Mouse (Mus musculus) spleen, adult 2 months (tissue): ENCODE data around the gene Tcte3. TPM values are rescaled to one million over a fixed set of nuclear protein-coding genes. Genes with fewer than 3 reads are reported as not detected.
"Not testable (repeated sequence)": the region's sequence is repeated elsewhere in the genome, so short reads cannot be mapped to it uniquely, and the experiment has no call there.

ENCODE experiments used
- DNase-seq, 2 experiments: peaks; one replicate each; pipeline versions ENCODE4 v3.0.0 to v3.0.0-alpha.2; 2012 to 2021; ENCODE audit warnings: low spot score in 2 of 2, low read depth in 1 of 2
- H3K27ac ChIP-seq: fragments of 200-500 bp; 2 replicates; pipeline ENCODE4 v1.5.1; 2012; ENCODE audit warnings: low read length, inconsistent platforms; ENCODE audit not compliant: insufficient read depth
- H3K27me3 ChIP-seq: fragments of 200-500 bp; 2 replicates; pipeline ENCODE4 v1.6.1; 2012; ENCODE audit warnings: mild to moderate bottlenecking, moderate library complexity, low read length, inconsistent platforms; ENCODE audit not compliant: control insufficient read depth, insufficient read depth
- H3K36me3 ChIP-seq: fragments of 200-500 bp; 2 replicates; pipeline ENCODE4 v1.6.1; 2012; ENCODE audit warnings: mild to moderate bottlenecking, low read length, inconsistent platforms; ENCODE audit not compliant: control insufficient read depth, insufficient read depth
- H3K4me1 ChIP-seq: fragments of 200-500 bp; 2 replicates; pipeline ENCODE4 v1.6.1; 2011; ENCODE audit warnings: inconsistent platforms; ENCODE audit not compliant: control insufficient read depth, insufficient read depth, insufficient read length
- H3K4me3 ChIP-seq: fragments of 200-500 bp; 2 replicates; pipeline ENCODE4 v1.5.1; 2011; ENCODE audit warnings: mild to moderate bottlenecking, inconsistent platforms; ENCODE audit not compliant: insufficient read depth, insufficient read length; ENCODE audit errors: extremely low read depth
- CTCF ChIP-seq: fragments of 200-500 bp; IDR thresholded peaks from 2 replicates; pipeline ENCODE4 v1.5.1; 2011; ENCODE audit warnings: mild to moderate bottlenecking, inconsistent platforms; ENCODE audit not compliant: insufficient read depth, insufficient read length, insufficient replicate concordance; ENCODE audit errors: extremely low read depth
- POLR2A ChIP-seq: fragments of 200-500 bp; IDR thresholded peaks from 2 replicates; pipeline ENCODE4 v1.6.1; 2011; ENCODE audit warnings: low read depth, low read length, inconsistent platforms
- WGBS: fragments of 180-500 bp; shearing (Covaris S2); methylation state at CpG from one replicate; pipeline ENCODE4 v1.1.7; 2018; 5-methylcytosine and 5-hydroxymethylcytosine counted together
- polyA plus RNA-seq: library from polyadenylated mRNA; depleted of rRNA; stranded (reverse); fragments of >200 nt; gene quantifications from 2 replicates; pipeline ENCODE4 v1.2.3, GENCODE M21; 2012

Gene Tcte3
- polyA plus RNA-seq, 1 experiment, result not detected

DNA sequence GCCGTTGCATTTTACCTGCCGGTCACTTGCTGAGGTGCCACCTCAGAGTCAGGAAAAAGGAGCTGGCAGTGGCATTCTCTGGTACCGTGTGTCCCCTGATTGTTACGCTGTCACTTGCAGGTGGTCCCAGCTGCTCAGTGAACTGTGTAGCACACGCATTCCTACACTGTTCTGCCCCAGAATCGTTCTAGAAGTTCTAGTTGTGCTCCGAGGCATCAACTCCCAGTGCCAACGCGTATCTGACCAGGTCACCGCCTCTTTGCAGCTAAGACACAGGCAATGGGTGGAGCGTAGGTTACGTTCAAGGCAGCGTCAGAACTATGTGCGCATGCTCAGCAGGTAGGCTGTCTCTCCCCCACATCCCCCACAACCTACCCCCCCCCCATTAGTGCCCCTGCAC is 18.4 kb upstream of the Tcte3 start:
- H3K4me1 ChIP-seq, result no peaks in the 10 kb centered on the region
- no peak overlapping the region for H3K4me3 ChIP-seq
- H3K27me3 ChIP-seq, result no peaks in the 10 kb centered on the region
- H3K36me3 ChIP-seq, result peaks cover 34% of the 10 kb centered on the region
- no peak for TF ChIP-seq CTCF
- TF ChIP-seq POLR2A, result no peak
- DNase-seq, result no peak
- WGBS, result 94% methylated on average over 14 of the region's 14 CpGs
- H3K27ac ChIP-seq, result no peak overlapping the region

DNA sequence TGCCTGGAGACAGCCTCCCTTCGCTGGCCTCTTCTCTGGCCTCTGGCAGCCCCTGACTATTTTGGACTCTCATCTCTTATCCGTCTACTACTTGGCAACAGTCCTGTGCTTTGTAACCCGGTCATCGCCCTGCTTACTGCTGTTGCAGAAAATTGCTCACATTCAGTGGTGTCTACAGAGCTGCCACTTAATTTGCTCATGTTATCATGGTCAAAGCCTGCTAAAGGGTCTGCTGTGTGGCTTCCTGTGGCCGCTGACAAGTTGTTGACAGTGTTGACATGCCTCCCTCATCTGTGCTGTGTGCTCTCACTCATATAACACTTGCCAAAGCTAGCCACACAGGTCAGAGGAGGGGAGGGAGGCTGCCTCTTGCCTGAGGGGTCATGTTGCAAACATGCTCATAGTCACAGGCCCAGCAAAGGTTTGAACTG is 16.9 kb upstream of the Tcte3 start:
- no peak overlapping the region for H3K4me3 ChIP-seq
- no peaks in the 10 kb centered on the region for H3K27me3 ChIP-seq
- H3K36me3 ChIP-seq, result peaks cover 32% of the 10 kb centered on the region
- H3K4me1 ChIP-seq, result no peaks in the 10 kb centered on the region
- H3K27ac ChIP-seq, result no peak overlapping the region
- DNase-seq, result no peak
- 91% methylated on average over 5 of the region's 5 CpGs for WGBS
- no peak for TF ChIP-seq CTCF
- TF ChIP-seq POLR2A, result no peak

DNA sequence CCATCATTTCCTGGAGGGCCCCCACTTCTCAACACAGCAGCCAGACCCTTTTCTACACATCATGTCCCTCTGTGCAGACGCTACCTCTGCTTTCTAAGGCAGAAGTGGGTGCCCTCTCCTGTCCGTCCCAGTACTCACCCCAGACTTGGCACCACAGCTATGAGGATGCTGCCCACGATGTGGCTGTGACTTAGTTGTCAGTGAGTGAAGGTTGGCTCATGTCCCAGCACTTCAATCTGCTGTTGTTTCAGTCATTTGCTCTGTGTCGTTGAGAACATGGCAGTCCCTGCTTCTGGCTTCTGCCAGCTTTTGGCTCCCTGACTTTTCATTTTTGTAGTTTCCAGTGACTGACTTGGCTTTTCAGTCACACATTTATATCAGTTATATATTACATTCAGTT is 14.6 kb upstream of the Tcte3 start:
- Histone ChIP-seq H3K4me1 (no peaks in the 10 kb centered on the region), H3K36me3 (peaks cover 25% of the 10 kb centered on the region), H3K4me3 (no peak overlapping the region), H3K27me3 (no peaks in the 10 kb centered on the region), H3K27ac (no peak overlapping the region)
- TF ChIP-seq POLR2A (no peak), CTCF (no peak)
- no peak for DNase-seq
- WGBS, result 82% methylated on average over 4 of the region's 4 CpGs

DNA sequence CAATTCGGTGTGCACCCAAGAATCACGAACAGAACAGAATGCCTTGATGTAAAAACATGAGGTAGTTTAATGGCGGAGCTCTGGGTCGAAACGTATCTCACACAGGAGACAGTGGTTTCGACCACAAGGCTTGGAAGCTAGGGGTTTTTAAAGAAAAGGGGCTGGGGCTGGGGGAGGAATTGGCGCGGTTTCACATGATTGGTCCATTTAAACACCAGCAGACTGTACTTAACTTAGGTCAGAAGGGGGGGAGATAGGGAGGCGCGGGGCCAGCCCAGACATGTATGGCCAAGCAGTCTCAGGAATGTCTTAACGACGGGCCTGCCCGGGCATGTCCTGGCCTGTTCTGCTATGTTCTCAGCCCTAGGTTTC is 12.5 kb upstream of the Tcte3 start:
- H3K36me3 ChIP-seq, result peaks cover 17% of the 10 kb centered on the region
- not testable (repeated sequence) for H3K4me3 ChIP-seq, H3K27ac ChIP-seq, H3K4me1 ChIP-seq, H3K27me3 ChIP-seq, DNase-seq
- WGBS, result 98% methylated on average over 13 of the region's 13 CpGs

DNA sequence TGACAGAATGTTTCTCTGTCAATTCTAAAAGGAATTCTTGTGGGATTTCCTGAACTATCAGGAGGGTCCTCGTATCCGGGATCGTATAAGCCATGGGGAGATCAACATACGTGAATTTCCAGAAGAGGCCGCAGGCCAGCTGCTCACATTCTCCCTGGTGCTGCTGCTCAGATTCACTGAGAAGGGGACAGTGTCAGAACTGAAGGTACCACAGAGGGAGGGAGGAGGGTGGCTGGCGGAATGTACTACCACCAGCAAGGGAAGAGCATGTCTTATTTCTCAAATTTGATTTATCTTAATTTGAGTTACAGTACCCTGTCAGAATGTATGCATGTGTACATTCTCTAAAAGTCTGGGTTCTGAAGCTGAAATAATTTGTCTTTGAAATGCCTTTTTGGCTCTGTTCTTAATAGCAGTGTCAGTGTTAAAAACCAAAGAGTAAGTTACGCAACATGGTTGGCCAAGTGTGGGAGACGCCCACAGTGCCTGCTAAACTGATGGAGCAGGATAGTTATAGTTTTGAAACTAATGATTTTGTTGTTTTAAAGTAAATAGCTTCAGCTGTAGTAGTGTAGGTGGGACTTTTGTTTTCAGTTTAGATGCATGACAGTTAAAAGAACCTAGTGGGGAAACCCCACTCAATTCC is 12.0 kb upstream of the Tcte3 start:
- H3K4me1 ChIP-seq, H3K27ac ChIP-seq, H3K4me3 ChIP-seq, H3K27me3 ChIP-seq, DNase-seq: not testable (repeated sequence)
- peaks cover 15% of the 10 kb centered on the region for H3K36me3 ChIP-seq
- over 99% methylated on average over 6 of the region's 8 CpGs for WGBS

DNA sequence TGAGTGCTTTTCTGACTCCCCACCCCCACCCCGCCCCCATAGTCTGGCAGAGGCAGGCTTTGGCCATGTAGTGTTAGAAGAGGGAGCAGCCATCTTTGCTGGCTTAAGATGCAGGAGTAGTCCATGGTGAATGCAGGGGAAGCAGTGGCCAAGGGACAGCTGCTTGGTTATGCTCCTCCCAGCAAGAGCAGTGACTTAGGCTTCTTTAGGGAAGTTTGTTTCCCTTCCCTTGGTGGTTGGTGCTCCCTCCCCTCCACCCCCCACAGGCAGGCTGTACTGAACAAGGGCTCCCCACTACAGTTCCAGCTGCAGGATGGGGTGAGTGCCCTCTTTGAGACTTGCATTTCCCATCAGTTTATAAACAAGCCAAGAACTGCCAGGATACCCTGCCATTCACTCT is 11.5 kb upstream of the Tcte3 start:
- not testable (repeated sequence) for H3K4me1 ChIP-seq, H3K27ac ChIP-seq, H3K4me3 ChIP-seq, H3K27me3 ChIP-seq, DNase-seq
- WGBS, result 80% methylated on average over 1 of the region's 1 CpGs
- peaks cover 11% of the 10 kb centered on the region for H3K36me3 ChIP-seq

DNA sequence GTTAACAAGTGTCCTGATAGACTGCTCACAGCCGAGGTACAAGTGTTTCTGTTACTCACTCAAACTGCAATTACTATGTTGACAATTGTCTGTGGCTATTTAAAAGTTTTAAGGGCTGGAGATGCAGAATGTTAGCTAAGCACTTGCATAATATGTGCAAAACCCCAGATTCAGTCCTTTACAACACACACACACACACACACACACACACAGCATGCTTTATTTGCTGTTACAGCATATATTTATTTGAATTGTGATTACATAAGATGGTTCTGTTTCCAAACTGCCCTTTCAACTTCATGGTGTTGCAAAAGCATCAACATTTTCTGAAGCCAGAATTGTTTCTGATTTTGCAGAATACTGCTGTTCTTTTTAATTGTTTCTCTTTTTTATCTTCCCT is 9.1 kb upstream of the Tcte3 start:
- H3K27me3 ChIP-seq, DNase-seq, H3K36me3 ChIP-seq, H3K4me3 ChIP-seq, H3K27ac ChIP-seq, H3K4me1 ChIP-seq: not testable (repeated sequence)
- no CpG with 5 or more reads among the region's 1 CpGs for WGBS

DNA sequence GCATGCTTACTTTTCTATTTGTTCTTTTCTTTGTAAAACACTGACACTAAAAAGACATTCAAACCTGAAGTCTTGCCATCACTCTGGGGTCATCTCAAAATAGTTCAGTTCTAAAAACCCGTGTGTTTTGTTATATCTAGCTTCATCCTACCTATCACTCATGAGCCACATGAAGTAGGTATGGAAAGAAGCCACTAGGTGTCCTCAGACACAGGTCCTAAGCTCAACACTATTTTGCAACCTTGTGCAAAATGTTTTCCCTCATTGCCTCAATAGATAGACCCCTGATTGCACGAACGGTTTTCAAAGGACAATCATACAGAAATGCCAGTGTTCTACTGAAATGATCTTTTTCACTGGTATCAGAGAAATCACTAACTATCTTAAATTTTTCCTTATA is 833 bp downstream of the Tcte3 start:
- not testable (repeated sequence) for H3K36me3 ChIP-seq
- WGBS, result no CpG with 5 or more reads among the region's 3 CpGs

DNA sequence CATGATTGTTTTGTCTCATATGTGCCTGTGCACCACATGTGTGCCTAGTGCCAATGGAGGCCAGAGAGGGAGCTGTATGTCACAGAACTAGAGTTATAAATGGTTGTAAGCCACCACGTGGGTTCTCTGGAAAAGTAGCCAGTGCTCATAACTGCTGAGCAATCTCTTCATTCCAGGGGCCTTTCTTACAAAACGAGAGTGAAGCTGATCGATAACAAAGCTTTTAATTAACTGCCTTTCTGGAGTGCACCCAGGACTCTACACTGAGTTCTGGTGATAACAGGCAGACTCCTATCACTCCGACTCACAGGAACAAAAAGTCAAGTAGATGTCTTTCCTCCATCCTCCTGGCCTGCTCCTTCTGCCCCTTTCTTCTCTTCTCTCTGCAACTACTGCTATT is 9.9 kb downstream of the Tcte3 start:
- WGBS, result no CpG with 5 or more reads among the region's 4 CpGs
- not testable (repeated sequence) for H3K27me3 ChIP-seq

More for the DNA sequence above, 833 bp downstream of the Tcte3 start:
- H3K4me1 ChIP-seq, DNase-seq, H3K27ac ChIP-seq, H3K4me3 ChIP-seq, H3K27me3 ChIP-seq: not testable (repeated sequence)

DNA sequence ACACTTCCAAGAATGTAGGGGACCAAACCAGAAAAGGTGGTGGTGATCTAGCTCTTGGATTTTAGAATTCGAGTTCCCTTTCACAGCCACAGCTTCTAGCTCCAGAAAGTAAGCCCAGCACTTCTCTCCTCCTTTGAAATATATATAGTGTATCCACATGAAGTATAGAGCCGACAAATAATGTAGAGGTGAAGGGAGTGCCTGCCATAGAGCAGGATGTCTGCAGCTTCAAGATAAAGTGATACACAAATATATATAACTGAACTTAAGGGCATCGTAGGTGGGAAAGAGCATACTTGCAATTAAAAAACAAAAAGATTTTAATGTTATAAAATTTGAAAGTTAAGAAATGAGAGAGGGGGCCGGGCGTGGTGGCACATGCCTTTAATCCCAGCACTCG is 15.8 kb downstream of the Tcte3 start:
- not testable (repeated sequence) for H3K27ac ChIP-seq, H3K27me3 ChIP-seq, H3K4me3 ChIP-seq, DNase-seq, H3K4me1 ChIP-seq, H3K36me3 ChIP-seq
- WGBS, result no CpG with 5 or more reads among the region's 6 CpGs

More for the DNA sequence above, 9.9 kb downstream of the Tcte3 start:
- H3K27ac ChIP-seq, H3K36me3 ChIP-seq, H3K4me1 ChIP-seq, DNase-seq, H3K4me3 ChIP-seq: not testable (repeated sequence)
